Mouse (Mus musculus): Measurements from ENCODE around the gene 1700025B11Rik.

GRCm38 (mm10) chr15:77579311-77579710 is 17.6 kb upstream of the 1700025B11Rik start:
- TF ChIP-seq CTCF (IDR thresholded peaks at IDR 0.05; ENCODE audit: low read depth) (no peak), EP300 (IDR thresholded peaks at IDR 0.05; ENCODE audit: low read depth) (no peak)
